19 mouse cellular contexts compared by ENCODE assay signal in the genomic region with DNA sequence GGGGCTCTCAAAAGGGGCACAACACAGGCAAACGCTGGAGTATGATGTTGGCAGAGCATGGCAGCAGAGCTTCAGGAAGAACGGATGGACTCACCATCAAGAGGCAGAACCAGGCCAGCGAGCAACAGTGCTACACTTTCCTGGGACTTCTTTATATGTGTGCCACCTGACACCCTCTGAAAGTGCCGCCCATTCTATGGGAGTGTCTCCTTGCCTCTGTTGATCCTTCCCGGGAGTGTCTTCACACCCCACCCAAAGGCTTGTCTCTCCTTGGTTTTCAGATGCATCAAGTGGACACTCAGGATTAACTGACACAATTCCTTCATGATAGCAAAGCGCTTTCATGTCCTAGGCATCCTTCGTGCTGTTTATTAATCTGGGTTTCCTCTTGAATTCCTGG. TPM values are rescaled to one million over a fixed set of nuclear protein-coding genes. Genes with fewer than 3 reads are reported as not detected.
DNase-seq lines count a peak whose midpoint lies in the region; ATAC-seq and TF ChIP-seq lines count a peak whose summit lies in the region.
"Had no signal": no experiment of that assay in that cellular context is flagged by ENCODE, and none has a peak within 500 bp of the region (broad histone marks: within the 10 kb centered on the region; RNA-seq: fewer than 3 reads in every experiment).

No protein-coding gene starts in this region.

- peak; percentile 73; the same call in 1 of the 2 replicates for TF ChIP-seq EP300 in ES-Bruce4 (IDR thresholded peaks at IDR 0.05; ENCODE audit: insufficient read depth, low read depth, low read length)

- no peak for TF ChIP-seq POLR2A in ES-Bruce4 (IDR thresholded peaks at IDR 0.05; ENCODE audit: insufficient read depth, low read length)

- in situ Hi-C loops in ES-E14 (cut with MboI; ENCODE audit: low sequenced_read_pairs in 2 of 2, unreplicated experiment in 2 of 2) = no loop called here

- H3K4me3 ChIP-seq in ES-Bruce4 (ENCODE audit: low read depth, low read length) = peak overlapping the region; percentile 10; the same call in 1 of the 2 replicates
- H3K4me3 ChIP-seq in ES-E14 (ENCODE audit: insufficient read depth in 1 of 2, low read depth in 1 of 2, low read length in 2 of 2, poor library complexity in 1 of 2, severe bottlenecking in 1 of 2) = no peak overlapping the region
- no peak overlapping the region for H3K4me3 ChIP-seq in kidney, embryonic 16.5 days (ENCODE audit: low read length)
- H3K4me3 ChIP-seq: embryonic facial prominence, embryonic 10.5 days; embryonic facial prominence, embryonic 12.5 days; forebrain, embryonic 13.5 days; forebrain, embryonic 15.5 days had no signal

- no peak overlapping the region for H3K9ac ChIP-seq in ES-Bruce4 (ENCODE audit: low read depth, poor library complexity, severe bottlenecking)
- H3K9ac ChIP-seq in ES-E14 (ENCODE audit: insufficient read depth, low read depth, low read length, poor library complexity, severe bottlenecking) = no peak overlapping the region
- H3K9ac ChIP-seq in kidney, embryonic 16.5 days (replicated peaks; ENCODE audit: low read length) = no peak overlapping the region
- H3K9ac ChIP-seq: embryonic facial prominence, embryonic 12.5 days; forebrain, embryonic 13.5 days; forebrain, embryonic 15.5 days; forebrain, postnatal 0 days had no signal

- peak overlapping the region; percentile 76 for H3K27ac ChIP-seq in ES-Bruce4 (ENCODE audit: insufficient read depth, low read length)
- H3K27ac ChIP-seq in ES-E14 (ENCODE audit: insufficient read depth, low read depth, low read length, poor library complexity, severe bottlenecking) = peak overlapping the region; percentile 85
- H3K27ac ChIP-seq in kidney, embryonic 16.5 days (ENCODE audit: low read length) = no peak overlapping the region
- H3K27ac ChIP-seq: embryonic facial prominence, embryonic 10.5 days; embryonic facial prominence, embryonic 12.5 days; forebrain, embryonic 13.5 days; forebrain, embryonic 15.5 days had no signal

- H3K4me1 ChIP-seq in ES-Bruce4 (ENCODE audit: control insufficient read depth, insufficient read depth, low read length) = peaks cover 2% of the 10 kb centered on the region
- H3K4me1 ChIP-seq in ES-E14 (ENCODE audit: control insufficient read depth in 2 of 2, insufficient read depth in 2 of 2, low read length in 2 of 2, poor library complexity in 1 of 2) = peaks cover 7 to 11% of the 10 kb centered on the region in 2 experiments; a peak in 3 of 4 replicates
- no peaks in the 10 kb centered on the region; the same call in none of the 2 replicates for H3K4me1 ChIP-seq in kidney, embryonic 16.5 days (ENCODE audit: insufficient read depth, low read length)
- H3K4me1 ChIP-seq: embryonic facial prominence, embryonic 12.5 days; forebrain, embryonic 15.5 days had no signal

- DNase-seq in ES-E14 (ENCODE audit: low read depth, low spot score) (no peak), ZHBTc4 (ENCODE audit: low read depth, low spot score) (peak; percentile 74)
- no peak for DNase-seq in kidney, postnatal 25 days
- DNase-seq in gastrocnemius, postnatal 14 days = no peak
- DNase-seq: adrenal gland, adult 2 months; adrenal gland, postnatal 14 days; adrenal gland, postnatal 36 days; cerebellum, adult 11-12 months; cerebellum, adult 2 months; cerebellum, adult 9-10 months; cerebellum, postnatal 10 days; cerebellum, postnatal 25 days; forebrain, postnatal 0 days had no signal

- H3K36me3 ChIP-seq in ES-Bruce4 (ENCODE audit: control insufficient read depth, insufficient read depth, low read length, poor library complexity, severe bottlenecking) (no peaks in the 10 kb centered on the region), ES-E14 (ENCODE audit: control insufficient read depth, insufficient read depth, low read length, poor library complexity, severe bottlenecking) (no peaks in the 10 kb centered on the region)
- H3K36me3 ChIP-seq in kidney, embryonic 16.5 days (ENCODE audit: insufficient read depth, low read length) = no peaks in the 10 kb centered on the region
- H3K36me3 ChIP-seq: embryonic facial prominence, embryonic 10.5 days; embryonic facial prominence, embryonic 12.5 days; forebrain, embryonic 15.5 days had no signal

- H3K9me3 ChIP-seq in ES-Bruce4 (replicated peaks; ENCODE audit: control insufficient read depth, insufficient read depth, low read length, poor library complexity, severe bottlenecking) (no peaks in the 10 kb centered on the region), ES-E14 (ENCODE audit: control insufficient read depth, insufficient read depth, low read depth, low read length) (no peaks in the 10 kb centered on the region)
- no peaks in the 10 kb centered on the region for H3K9me3 ChIP-seq in kidney, embryonic 16.5 days (ENCODE audit: low read length)
- H3K9me3 ChIP-seq: embryonic facial prominence, embryonic 10.5 days; embryonic facial prominence, embryonic 12.5 days; forebrain, embryonic 13.5 days; forebrain, embryonic 15.5 days had no signal

- H3K4me2 ChIP-seq in kidney, embryonic 16.5 days (replicated peaks; ENCODE audit: low read depth, low read length) = no peak overlapping the region
- H3K4me2 ChIP-seq: embryonic facial prominence, embryonic 12.5 days; forebrain, embryonic 13.5 days; forebrain, embryonic 15.5 days had no signal

- no peak for TF ChIP-seq CTCF in ES-Bruce4 (IDR thresholded peaks at IDR 0.05; ENCODE audit: low read depth, low read length)

- WGBS in kidney, embryonic 16.5 days = 83% methylated on average over 7 of the region's 7 CpGs

- no peak for ATAC-seq in kidney, embryonic 16.5 days (ENCODE audit: low FRiP score, low TSS enrichment)
- ATAC-seq: forebrain, embryonic 13.5 days; forebrain, embryonic 15.5 days; forebrain, postnatal 0 days had no signal

- intact Hi-C loops in gastrocnemius, postnatal 14 days (cut with DNase I; ENCODE audit: low total_unique reads) = no loop called here

- no peaks in the 10 kb centered on the region for H3K27me3 ChIP-seq in ES-Bruce4 (ENCODE audit: control insufficient read depth, insufficient read depth, low read length, poor library complexity, severe bottlenecking)
- H3K27me3 ChIP-seq in kidney, embryonic 16.5 days (ENCODE audit: insufficient read depth, low read length) = no peaks in the 10 kb centered on the region
- H3K27me3 ChIP-seq: embryonic facial prominence, embryonic 12.5 days; forebrain, embryonic 13.5 days; forebrain, embryonic 15.5 days had no signal

TF ChIP-seq in ES-E14, 5 proteins besides CTCF, POLR2A, EP300 and RAD21:
- no peak for TF ChIP-seq ZNF384 (IDR thresholded peaks at IDR 0.05; ENCODE audit: low read depth, low read length)
- no peak for TF ChIP-seq ZC3H11A (IDR thresholded peaks at IDR 0.05; ENCODE audit: borderline replicate concordance, low read depth, low read length)
- TF ChIP-seq MAFK (IDR thresholded peaks at IDR 0.05; ENCODE audit: insufficient read depth, low read depth, low read length) = no peak
- no peak for TF ChIP-seq HCFC1 (IDR thresholded peaks at IDR 0.05; ENCODE audit: borderline replicate concordance, insufficient read depth, low read length)

RNA-seq across cellular contexts. Expression of a gene that starts 25.4 kb away (rescaled TPM):
- polyA plus RNA-seq in ES-Bruce4 (2011; ENCODE audit: insufficient read depth, insufficient read length, low read depth, missing spikeins) = 19.6 and 19.9 TPM in 2 replicates
- total RNA-seq in ES-E14 (2012; rRNA removed) = 7.5 and 12.1 TPM in 2 replicates
- 11.1 and 11.8 TPM in 2 replicates for polyA plus RNA-seq in kidney, embryonic 16.5 days (2015; fragmentation: Nextera tagmentation; extraction: Ambion mirVana)
- total RNA-seq in gastrocnemius, postnatal 14 days (2021) = 10 to 100 TPM; 25.0 to 29.4 TPM

RNA-seq across cellular contexts. Expression of a gene that starts 44.8 kb away (rescaled TPM):
- polyA plus RNA-seq in ES-Bruce4 (2011; ENCODE audit: insufficient read depth, insufficient read length, low read depth, missing spikeins) = 135 and 140 TPM in 2 replicates
- total RNA-seq in ES-E14 (2012; rRNA removed) = 54.1 and 58.9 TPM in 2 replicates
- 97.0 and 100 TPM in 2 replicates for polyA plus RNA-seq in kidney, embryonic 16.5 days (2015; fragmentation: Nextera tagmentation; extraction: Ambion mirVana)
- 10 to 100 TPM; 17.9 to 19.7 TPM for total RNA-seq in gastrocnemius, postnatal 14 days (2021)
